Mouse (Mus musculus) frontal cortex, postnatal 36 days (tissue): ENCODE measurements around the gene Gm21992.
"Not testable (repeated sequence)": the region's sequence is repeated elsewhere in the genome, so short reads cannot be mapped to it uniquely, and the experiment has no call there.

Source experiments
- DNase-seq, 2 experiments: peaks; one replicate each; pipeline ENCODE4 v3.0.0; 2022; ENCODE audit warnings: low spot score in 2 of 2

Gm21992 gene

GRCm38 (mm10) chr19:4813015-4813414 is 1.6 kb upstream of the Gm21992 start:
- DNase-seq = no peak

- not testable (repeated sequence) for DNase-seq
These were observed 1.0 kb upstream of the Gm21992 start for GRCm38 (mm10) chr19:4812334-4812949.

- no peak for DNase-seq
These were observed 464 bp upstream of the Gm21992 start for GRCm38 (mm10) chr19:4811909-4812242.

GRCm38 (mm10) chr19:4810746-4811062 is 708 bp downstream of the Gm21992 start:
- no peak for DNase-seq

- no peak for DNase-seq
These were observed 1.1 kb downstream of the Gm21992 start for GRCm38 (mm10) chr19:4810309-4810708.

GRCm38 (mm10) chr19:4803283-4803682 is 8.1 kb downstream of the Gm21992 start:
- no peak for DNase-seq

GRCm38 (mm10) chr19:4802691-4803091 is 8.7 kb downstream of the Gm21992 start:
- no peak for DNase-seq

- no peak for DNase-seq
These were observed 12.3 kb downstream of the Gm21992 start for GRCm38 (mm10) chr19:4799083-4799482.

GRCm38 (mm10) chr19:4797846-4798245 is 13.6 kb downstream of the Gm21992 start:
- no peak for DNase-seq

- DNase-seq = no peak
These were observed 15.5 kb downstream of the Gm21992 start for GRCm38 (mm10) chr19:4795929-4796328.

GRCm38 (mm10) chr19:4793831-4794422 is 17.5 kb downstream of the Gm21992 start, which contains the start of gene Rbm4:
TSS of gene Rbm4 (minus strand) at chr19:4793901.
- DNase-seq = peak; percentile 96 to 99

- DNase-seq = no peak
These were observed 18.1 kb downstream of the Gm21992 start for GRCm38 (mm10) chr19:4793281-4793830.

- DNase-seq = no peak
These were observed 25.1 kb downstream of the Gm21992 start for GRCm38 (mm10) chr19:4786313-4786712.

GRCm38 (mm10) chr19:4785206-4785605 is 26.2 kb downstream of the Gm21992 start:
- DNase-seq = no peak

- DNase-seq = no peak
These were observed 28.5 kb downstream of the Gm21992 start for GRCm38 (mm10) chr19:4782891-4783290.

GRCm38 (mm10) chr19:4772785-4773184 is 38.6 kb downstream of the Gm21992 start:
- no peak for DNase-seq

- DNase-seq = no peak
These were observed 43.8 kb downstream of the Gm21992 start for GRCm38 (mm10) chr19:4767507-4768148.

GRCm38 (mm10) chr19:4762876-4763275 is 48.5 kb downstream of the Gm21992 start:
- DNase-seq = no peak

GRCm38 (mm10) chr19:4760544-4760943 is 50.9 kb downstream of the Gm21992 start:
- not testable (repeated sequence) for DNase-seq

- no peak for DNase-seq
These were observed 54.5 kb downstream of the Gm21992 start for GRCm38 (mm10) chr19:4756921-4757320.

- DNase-seq = peak; percentile 95 to 98
These were observed 55.1 kb downstream of the Gm21992 start, which contains the start of gene Rbm4b for GRCm38 (mm10) chr19:4756193-4756911. TSS of gene Rbm4b (plus strand) at chr19:4756497.

- peak; percentile 87 to 92 for DNase-seq
These were observed 55.7 kb downstream of the Gm21992 start for GRCm38 (mm10) chr19:4755565-4756192.
